Mouse (Mus musculus) liver, adult 2 months (tissue): ENCODE data around the gene Slc25a13.

ENCODE experiments used
- CTCF ChIP-seq: fragments of 200-500 bp; IDR thresholded peaks from 2 replicates; pipeline ENCODE4 v1.5.1; 2011; ENCODE audit warnings: low read depth, low read length, control low read depth
- POLR2A ChIP-seq: fragments of 200-500 bp; IDR thresholded peaks from 2 replicates; pipeline ENCODE4 v1.6.1; 2011; ENCODE audit warnings: low read length, control low read depth; ENCODE audit not compliant: insufficient read depth; ENCODE audit errors: extremely low read depth

DNA sequence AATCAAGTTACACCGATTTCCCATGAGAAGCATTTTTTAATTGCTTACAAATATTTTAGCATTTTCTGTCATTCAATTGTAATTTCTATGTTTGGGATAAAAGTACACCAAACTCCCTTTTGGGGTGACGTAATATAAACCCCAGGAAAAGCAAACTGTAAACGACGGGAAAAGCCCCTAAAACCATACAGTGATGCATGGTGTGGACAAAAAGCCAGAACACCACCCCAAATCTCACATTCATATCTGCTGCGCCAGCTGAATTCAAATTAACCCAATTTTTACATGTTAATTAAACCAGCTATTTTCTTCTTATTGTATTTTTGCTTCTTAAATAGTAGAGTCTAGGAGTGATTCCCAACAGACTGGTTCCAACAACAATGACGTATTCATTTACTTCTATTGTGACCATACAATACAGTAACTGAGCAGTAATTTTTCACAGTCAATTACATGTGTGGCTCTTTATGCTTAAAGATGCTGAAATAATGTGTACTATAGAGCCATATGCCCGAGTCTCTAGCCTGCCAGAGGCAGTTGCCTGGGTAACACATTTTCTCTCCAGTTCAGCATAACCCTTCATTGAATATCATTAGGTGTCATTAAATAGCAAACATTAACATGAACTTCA is 53.9 kb downstream of the Slc25a13 start:
- no peak for TF ChIP-seq POLR2A
- TF ChIP-seq CTCF, result no peak
